Mouse (Mus musculus) frontal cortex, postnatal 10 days (tissue): Measurements from ENCODE around the gene Defb13.
"Not testable (repeated sequence)": the region's sequence is repeated elsewhere in the genome, so short reads cannot be mapped to it uniquely, and the experiment has no call there.

Experiments used
- DNase-seq, 2 experiments: peaks; one replicate each; pipeline ENCODE4 v3.0.0; 2022; ENCODE audit warnings: low spot score in 2 of 2, mixed read lengths in 1 of 2

Defb13 gene

GRCm38 (mm10) chr8:21946462-21946861 lies at the start of gene Defb13:
Gene Defb13 (plus strand): TSS chr8:21946762.
- DNase-seq = no peak

GRCm38 (mm10) chr8:21906290-21906689 lies 40.3 kb upstream of the Defb13 start, which contains the start of gene Defb11:
Gene Defb11 (minus strand): TSS chr8:21906412.
- not testable (repeated sequence) for DNase-seq

DNA sequence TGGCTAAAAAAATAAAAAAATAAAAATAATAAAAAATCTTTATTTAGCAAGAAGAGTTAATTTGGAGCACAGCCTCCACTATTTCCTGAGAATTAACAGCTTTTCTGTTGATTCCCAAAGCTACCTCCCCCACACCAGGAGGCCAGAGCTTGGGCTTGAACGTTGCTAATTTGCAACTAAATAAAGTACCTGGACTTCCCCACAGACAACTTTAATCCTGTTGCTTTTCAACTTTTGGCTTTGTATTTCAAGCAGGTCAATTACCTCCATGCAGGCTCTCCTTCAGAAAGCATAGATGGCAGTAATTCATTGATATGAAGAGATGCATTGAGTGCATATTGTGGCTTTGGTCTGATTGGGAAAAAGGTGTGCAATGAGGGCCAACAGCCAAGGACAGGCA lies 34.6 kb upstream of the Defb13 start:
- DNase-seq = no peak

DNA sequence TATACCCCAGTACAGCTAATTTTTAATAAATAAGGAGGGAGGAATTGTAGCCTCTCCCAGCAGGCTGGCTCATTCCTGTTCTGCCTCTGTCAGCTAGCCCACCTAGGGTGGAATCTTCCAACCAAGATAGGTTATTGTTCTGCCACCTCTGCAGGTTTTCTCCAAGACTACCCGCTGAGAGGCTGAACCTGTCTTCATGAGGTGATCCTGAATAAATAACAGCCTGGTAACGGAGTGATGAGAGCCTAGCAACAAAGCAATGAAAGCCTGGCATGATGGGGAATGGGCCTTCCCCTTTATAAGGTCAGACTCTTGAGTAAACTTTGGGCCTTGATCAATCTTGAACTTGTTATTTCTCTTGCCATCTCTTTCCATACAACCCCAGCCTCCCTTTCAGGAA lies 34.0 kb upstream of the Defb13 start:
- no peak for DNase-seq

DNA sequence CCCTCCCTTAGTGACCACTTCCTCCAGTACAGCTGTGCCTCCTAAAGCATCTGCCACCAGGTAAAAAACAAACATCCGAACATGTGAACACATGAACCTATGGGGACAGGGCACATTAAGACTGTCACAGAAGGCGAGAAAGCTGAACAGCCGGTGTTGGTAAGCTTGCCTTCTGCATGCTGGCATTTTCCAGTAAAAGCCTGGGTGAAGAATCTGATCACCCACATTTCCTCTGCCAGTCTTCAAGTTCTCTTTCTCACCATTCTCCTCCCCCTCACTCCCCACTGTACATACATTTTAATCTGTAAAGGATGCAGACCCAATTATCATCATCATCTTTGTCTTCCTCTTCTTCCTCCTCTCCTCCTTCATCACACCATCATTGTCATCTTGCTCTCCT lies 30.9 kb upstream of the Defb13 start:
- no peak for DNase-seq

- DNase-seq = not testable (repeated sequence)
Observed at GRCm38 (mm10) chr8:21930754-21931153, 15.8 kb upstream of the Defb13 start.

GRCm38 (mm10) chr8:21932610-21933009 lies 14.0 kb upstream of the Defb13 start, which contains the start of gene Defb15:
Gene Defb15 (minus strand): TSS chr8:21932710.
- DNase-seq = no peak

- not testable (repeated sequence) for DNase-seq
Observed at GRCm38 (mm10) chr8:21938052-21938451, 8.5 kb upstream of the Defb13 start, which contains the start of gene Defb35. Gene Defb35 (plus strand): TSS chr8:21938352.

GRCm38 (mm10) chr8:21947311-21948017 lies 902 bp downstream of the Defb13 start:
- DNase-seq = no peak

DNA sequence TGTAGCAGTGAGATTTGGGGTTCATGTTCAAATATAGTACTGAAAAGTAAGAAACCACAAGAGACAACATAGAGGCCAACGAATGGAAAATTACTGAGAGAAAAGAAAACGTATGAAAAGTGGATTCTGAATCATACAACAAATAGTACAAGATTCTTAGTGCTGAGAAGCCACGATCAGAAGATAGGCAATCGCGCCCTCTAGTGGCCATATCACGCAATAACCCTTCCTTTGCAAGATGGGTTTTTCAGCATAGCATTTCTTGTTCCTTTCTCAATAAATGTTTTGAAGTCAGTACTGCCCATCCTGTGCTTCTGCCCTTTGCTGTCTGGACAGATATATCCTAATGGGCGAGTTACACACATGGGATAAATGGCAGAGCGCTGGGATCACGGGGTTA lies 8.8 kb downstream of the Defb13 start:
- DNase-seq = peak; percentile 7 to 44

DNA sequence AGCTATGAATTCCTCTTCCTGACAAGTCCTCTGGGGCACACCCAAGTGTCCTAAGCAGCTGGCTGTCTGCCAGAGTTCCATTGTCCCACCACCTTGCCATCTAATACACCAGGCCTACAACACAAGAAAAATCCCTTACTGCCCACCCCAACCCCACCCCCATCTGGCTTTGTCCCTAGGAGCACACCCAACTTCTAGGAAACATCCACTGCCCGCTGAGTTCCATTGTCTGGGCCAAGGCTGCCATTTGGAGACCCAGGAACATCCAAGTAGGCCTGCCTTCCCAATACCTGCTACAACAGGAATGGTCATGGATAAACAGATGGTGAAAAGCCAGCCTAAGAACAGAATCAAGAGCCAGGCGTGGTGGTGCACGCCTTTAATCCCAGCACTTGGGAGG lies 9.8 kb downstream of the Defb13 start:
- DNase-seq = no peak

- DNase-seq = no peak
Observed at GRCm38 (mm10) chr8:21958414-21958813, 11.9 kb downstream of the Defb13 start, which contains the start of gene Fam90a1a. Gene Fam90a1a (plus strand): TSS chr8:21958714.

- DNase-seq = no peak
Observed at GRCm38 (mm10) chr8:21966646-21967045, 20.1 kb downstream of the Defb13 start.

DNA sequence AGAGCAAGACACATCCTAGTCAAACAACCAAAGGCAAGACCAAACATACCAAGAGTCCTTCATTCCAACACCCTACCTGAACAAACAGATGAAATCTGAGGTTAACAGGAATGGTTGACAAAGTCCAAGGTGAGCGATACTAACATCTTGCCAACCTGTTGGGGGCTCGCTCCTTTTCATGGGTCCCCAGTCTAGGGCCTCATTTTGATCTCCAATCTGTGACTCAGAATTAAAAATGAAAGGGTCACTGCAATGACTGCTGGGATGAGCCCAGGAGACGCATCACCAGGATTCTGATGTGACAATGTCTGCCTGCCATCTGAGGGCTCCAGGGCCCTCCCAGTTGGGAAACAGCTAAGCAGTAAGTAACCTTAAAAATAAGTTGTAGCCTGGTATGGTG lies 22.9 kb downstream of the Defb13 start, which contains the start of gene Ccdc70:
Gene Ccdc70 (plus strand): TSS at position 301 of the 400 bp plus-strand sequence.
- no peak for DNase-seq

- DNase-seq = no peak
Observed at GRCm38 (mm10) chr8:21978193-21978592, 31.6 kb downstream of the Defb13 start.

- no peak for DNase-seq
Observed at GRCm38 (mm10) chr8:21981664-21982337, 35.2 kb downstream of the Defb13 start.

DNA sequence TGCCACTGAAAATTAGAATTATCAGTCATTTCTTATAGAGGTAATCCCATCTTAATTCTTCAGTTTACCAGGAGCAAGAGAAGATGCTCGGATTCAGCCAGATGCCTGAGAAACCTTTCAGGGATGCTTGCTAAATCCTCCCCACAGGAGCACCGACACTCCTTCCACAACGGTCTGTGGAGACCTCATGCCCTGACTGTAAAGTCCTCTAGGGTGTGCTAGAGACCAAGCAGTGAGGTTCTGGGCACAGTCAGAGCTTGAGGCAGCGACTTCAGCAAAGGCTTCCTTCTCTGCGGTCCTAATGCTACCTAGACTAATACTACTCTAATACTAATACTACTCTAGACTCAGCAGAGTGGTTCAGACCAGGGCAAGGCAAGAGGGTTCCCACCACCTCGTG lies 45.6 kb downstream of the Defb13 start:
- DNase-seq = peak in 1 of 2 experiments; percentile 41

- DNase-seq = no peak
Observed at GRCm38 (mm10) chr8:21995181-21995580, 48.6 kb downstream of the Defb13 start.
